Mouse (Mus musculus) cerebral cortex, adult 2 months (tissue): Measurements from ENCODE around the gene Gpr162.

Source experiments
- WGBS: fragments of 180-500 bp; shearing (Covaris S2); methylation state at CpG from one replicate; pipeline ENCODE4 v1.1.7; 2018; 5-methylcytosine and 5-hydroxymethylcytosine counted together

The Gpr162 gene

DNA sequence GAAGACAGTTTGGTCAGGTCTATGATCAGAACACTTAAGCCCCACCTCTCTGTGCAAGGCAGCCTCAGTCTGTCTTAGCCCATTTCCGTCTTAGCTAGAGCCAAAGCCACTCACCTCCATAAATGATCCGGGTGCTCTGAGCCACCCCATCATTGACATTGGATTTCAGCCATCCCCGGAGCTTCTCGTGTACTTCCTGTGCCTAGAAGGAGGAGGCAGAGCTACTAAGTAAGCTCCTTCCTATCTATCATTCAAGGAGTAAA, 52.4 kb downstream of the Gpr162 start:
- WGBS, result 56% methylated on average over 4 of the region's 4 CpGs

DNA sequence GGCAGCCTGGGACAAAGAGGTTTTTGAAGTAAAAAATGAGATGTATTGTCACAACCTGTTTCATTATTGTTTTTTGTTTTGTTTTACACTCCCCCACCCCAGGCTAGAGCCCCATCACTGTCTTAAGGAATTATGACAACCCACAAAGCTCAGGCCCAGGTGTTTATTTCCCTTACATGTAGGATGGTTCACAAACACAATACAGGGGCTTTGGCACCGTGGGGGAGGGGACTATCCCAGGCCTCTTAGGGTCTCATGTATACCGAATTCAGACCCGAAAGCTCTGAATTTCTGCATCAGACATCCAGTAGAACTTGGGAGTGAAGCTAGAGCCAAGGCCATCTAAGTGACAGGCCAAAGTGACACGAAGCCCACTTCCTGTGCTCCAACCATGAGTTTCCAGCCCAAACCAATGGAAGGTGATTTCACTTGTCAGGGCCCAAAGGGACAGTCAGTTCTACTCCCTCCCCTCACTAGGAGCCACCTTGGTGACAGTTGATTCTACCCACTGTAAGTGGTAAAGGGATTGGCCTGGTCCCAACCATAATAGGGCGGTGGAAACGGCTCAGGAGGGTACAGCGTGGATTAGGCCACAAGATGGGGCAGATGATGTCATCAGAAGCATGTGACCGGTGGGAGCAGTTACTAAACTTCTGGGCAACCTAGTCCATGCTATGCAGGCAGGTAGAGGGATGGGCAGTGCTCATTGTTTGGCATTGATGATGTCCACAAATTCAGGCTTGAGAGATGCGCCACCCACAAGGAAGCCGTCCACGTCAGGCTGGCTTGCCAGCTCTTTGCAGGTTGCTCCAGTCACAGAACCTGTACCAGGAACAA, 53.0 kb downstream of the Gpr162 start:
- WGBS, result 74% methylated on average over 11 of the region's 11 CpGs

DNA sequence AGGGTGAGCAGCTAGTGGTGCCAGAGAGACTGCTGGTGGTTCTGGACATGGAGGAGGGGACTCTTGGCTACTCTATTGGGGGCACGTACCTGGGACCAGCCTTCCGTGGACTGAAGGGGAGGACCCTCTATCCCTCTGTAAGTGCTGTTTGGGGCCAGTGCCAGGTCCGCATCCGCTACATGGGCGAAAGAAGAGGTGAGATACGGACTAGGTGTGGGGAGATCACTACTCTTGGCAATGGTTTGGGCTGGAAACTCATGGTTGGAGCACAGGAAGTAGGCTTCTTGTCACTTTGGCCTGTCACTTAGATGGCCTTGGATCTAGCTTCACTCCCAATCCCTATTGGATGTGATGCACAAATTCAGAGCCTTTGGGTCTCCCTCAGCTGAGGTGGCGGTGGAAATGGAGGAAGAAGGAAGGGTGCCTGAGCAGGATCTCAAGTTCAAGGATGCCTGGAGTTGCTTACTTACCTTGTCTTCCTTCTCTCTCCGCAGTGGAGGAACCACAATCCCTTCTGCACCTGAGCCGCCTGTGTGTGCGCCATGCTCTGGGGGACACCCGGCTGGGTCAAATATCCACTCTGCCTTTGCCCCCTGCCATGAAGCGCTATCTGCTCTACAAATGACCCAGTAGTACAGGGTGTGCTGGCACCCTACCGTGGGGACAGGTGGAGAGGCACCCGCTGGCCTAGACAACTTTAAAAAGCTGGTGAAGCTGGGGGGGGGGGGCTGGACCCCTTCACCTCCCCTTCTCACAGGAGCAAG, 53.8 kb downstream of the Gpr162 start:
- WGBS, result 51% methylated on average over 14 of the region's 14 CpGs

DNA sequence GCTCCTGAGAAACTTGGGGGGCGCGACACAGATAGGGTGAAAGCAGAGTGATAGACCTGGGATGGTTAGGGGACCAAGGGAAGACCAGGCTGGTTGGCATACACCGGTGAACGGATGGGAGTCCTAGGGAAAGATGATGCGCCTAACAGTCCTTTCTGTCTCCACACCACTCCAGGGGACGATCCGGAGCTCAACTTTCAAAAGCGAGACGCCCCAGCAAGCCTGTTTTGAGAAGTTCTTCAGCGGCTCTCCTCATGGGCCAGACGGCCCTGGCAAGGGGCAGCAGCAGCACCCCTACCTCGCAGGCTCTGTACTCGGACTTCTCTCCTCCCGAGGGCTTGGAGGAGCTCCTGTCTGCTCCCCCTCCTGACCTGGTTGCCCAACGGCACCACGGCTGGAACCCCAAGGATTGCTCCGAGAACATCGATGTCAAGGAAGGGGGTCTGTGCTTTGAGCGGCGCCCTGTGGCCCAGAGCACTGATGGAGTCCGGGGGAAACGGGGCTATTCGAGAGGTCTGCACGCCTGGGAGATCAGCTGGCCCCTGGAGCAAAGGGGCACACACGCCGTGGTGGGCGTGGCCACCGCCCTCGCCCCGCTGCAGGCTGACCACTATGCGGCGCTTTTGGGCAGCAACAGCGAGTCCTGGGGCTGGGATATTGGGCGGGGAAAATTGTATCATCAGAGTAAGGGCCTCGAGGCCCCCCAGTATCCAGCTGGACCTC, 54.6 kb downstream of the Gpr162 start:
- 1% methylated on average over 35 of the region's 35 CpGs for WGBS
